Mouse (Mus musculus): ENCODE data around the gene Gm20388.

DNA sequence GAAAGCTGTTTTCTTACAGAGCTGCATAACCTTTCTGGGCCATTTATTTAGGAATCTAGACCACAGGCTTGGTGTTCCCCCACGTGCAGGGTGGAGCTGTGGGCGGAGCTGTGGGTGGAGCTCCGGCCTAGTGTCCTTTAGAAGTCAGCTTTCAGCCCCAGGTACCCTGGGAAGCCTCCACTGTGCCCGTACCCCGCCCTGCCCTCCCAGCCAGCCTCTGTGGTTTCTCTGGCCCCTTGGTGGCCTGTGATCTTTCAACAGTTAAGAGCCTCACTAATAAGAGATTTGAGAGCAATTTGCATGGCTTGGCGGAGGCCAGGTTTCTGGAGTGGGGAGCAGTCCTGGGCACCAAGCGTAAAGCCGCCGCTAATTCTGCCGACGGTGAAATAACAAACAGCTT is 979.4 kb downstream of the Gm20388 start:
- TF ChIP-seq CTCF (IDR thresholded peaks at IDR 0.05; ENCODE audit: borderline replicate concordance, insufficient read depth, low read depth, low read length) (no peak), POLR2A (IDR thresholded peaks at IDR 0.05; ENCODE audit: borderline replicate concordance, insufficient read depth, low read length) (no peak)
